Mouse (Mus musculus) MEL (cell line): Measurements from ENCODE around the gene Gsg1l2. TPM values are rescaled to one million over a fixed set of nuclear protein-coding genes. Genes with fewer than 3 reads are reported as not detected.

Source experiments
- DNase-seq: peaks from one replicate; pipeline ENCODE4 v3.0.0; 2011; ENCODE audit warnings: low read depth, low spot score
- H3K27ac ChIP-seq: 2 replicates; pipeline ENCODE4 v1.5.1; 2012; ENCODE audit warnings: low read depth, mild to moderate bottlenecking, control low read depth, low read length, moderate library complexity; ENCODE audit not compliant: control insufficient read depth
- H3K27me3 ChIP-seq, 2 experiments: fragments of 150-350 bp in 1 of 2; sonication (generic) in 1 of 2; 2 replicates each; pipeline ENCODE4 v1.6.1; 2012; ENCODE audit warnings: low read length in 2 of 2, mild to moderate bottlenecking in 2 of 2, improper control_type of control experiment in 1 of 2, moderate library complexity in 1 of 2; ENCODE audit not compliant: insufficient read depth in 2 of 2, control insufficient read depth in 1 of 2
- H3K36me3 ChIP-seq, 2 experiments: 2 replicates each; pipeline ENCODE4 v1.6.1; 2012 to 2014; ENCODE audit warnings: low read length in 2 of 2, improper control_type of control experiment in 1 of 2, inconsistent platforms in 1 of 2, mild to moderate bottlenecking in 1 of 2; ENCODE audit not compliant: insufficient read depth in 2 of 2, control insufficient read depth in 1 of 2
- H3K4me1 ChIP-seq, 2 experiments: fragments of 150-350 bp in 1 of 2; sonication (generic) in 1 of 2; 2 replicates each; pipeline ENCODE4 v1.6.1; 2012; ENCODE audit warnings: low read length in 2 of 2, improper control_type of control experiment in 1 of 2, mild to moderate bottlenecking in 1 of 2; ENCODE audit not compliant: insufficient read depth in 2 of 2, control insufficient read depth in 1 of 2
- H3K4me3 ChIP-seq, 2 experiments: fragments of 150-350 bp in 1 of 2; sonication (generic) in 1 of 2; 2 replicates each; pipeline ENCODE4 v1.5.1; 2012; ENCODE audit warnings: low read depth in 2 of 2, low read length in 2 of 2, mild to moderate bottlenecking in 2 of 2, moderate library complexity in 2 of 2, control low read depth in 1 of 2, improper control_type of control experiment in 1 of 2; ENCODE audit not compliant: control insufficient read depth in 1 of 2, insufficient read depth in 1 of 2
- H3K79me2 ChIP-seq: 2 replicates; pipeline ENCODE4 v1.6.1; 2012; ENCODE audit warnings: mild to moderate bottlenecking, low read length, moderate library complexity; ENCODE audit not compliant: control insufficient read depth, poor library complexity, insufficient read depth
- H3K9ac ChIP-seq: 2 replicates; pipeline ENCODE4 v1.6.1; 2012; ENCODE audit warnings: low read depth, mild to moderate bottlenecking, control low read depth, low read length, moderate library complexity; ENCODE audit not compliant: control insufficient read depth, poor library complexity, severe bottlenecking
- H3K9me3 ChIP-seq: fragments of 150-350 bp; sonication (generic); replicated peaks from 2 replicates; pipeline ENCODE4 v1.6.1; 2012; ENCODE audit warnings: mild to moderate bottlenecking, low read length, improper control_type of control experiment, moderate library complexity; ENCODE audit not compliant: insufficient read depth
- BHLHE40 ChIP-seq: IDR thresholded peaks from 2 replicates; pipeline ENCODE4 v1.6.1; 2012; ENCODE audit warnings: low read depth, mild to moderate bottlenecking, inconsistent platforms, low read length, improper control_type of control experiment, borderline replicate concordance
- CHD1 ChIP-seq: IDR thresholded peaks from 2 replicates; pipeline ENCODE4 v1.6.1; 2012; ENCODE audit warnings: low read depth, mild to moderate bottlenecking, inconsistent platforms, low read length, improper control_type of control experiment
- CTCF ChIP-seq, 3 experiments: IDR thresholded peaks in 2 of 3; conservative IDR thresholded peaks in 1 of 3; 2 replicates each; pipeline ENCODE4 v1.5.1; 2011 to 2012; ENCODE audit warnings: low read length in 3 of 3, low read depth in 2 of 3, mild to moderate bottlenecking in 2 of 3, improper control_type of control experiment in 1 of 3, inconsistent platforms in 1 of 3, mixed read lengths in 1 of 3, moderate library complexity in 1 of 3; ENCODE audit not compliant: control insufficient read depth in 1 of 3, insufficient read depth in 1 of 3, poor library complexity in 1 of 3, severe bottlenecking in 1 of 3
- E2F4 ChIP-seq: IDR thresholded peaks from 2 replicates; pipeline ENCODE4 v1.6.1; 2011; ENCODE audit warnings: low read depth, low read length, improper control_type of control experiment, borderline replicate concordance
- ETS1 ChIP-seq: IDR thresholded peaks from 2 replicates; pipeline ENCODE4 v1.6.1; 2012; ENCODE audit warnings: low read depth, mild to moderate bottlenecking, inconsistent platforms, low read length, improper control_type of control experiment, moderate library complexity
- GABPA ChIP-seq: IDR thresholded peaks from 2 replicates; pipeline ENCODE4 v1.6.1; 2012; ENCODE audit warnings: low read depth, mild to moderate bottlenecking, inconsistent platforms, low read length, improper control_type of control experiment, moderate library complexity
- GATA1 ChIP-seq: IDR thresholded peaks from 2 replicates; pipeline ENCODE4 v1.6.1; 2011; ENCODE audit warnings: low read depth, low read length, improper control_type of control experiment
- KAT2A ChIP-seq: conservative IDR thresholded peaks from 2 replicates; pipeline ENCODE4 v1.6.1; 2012; ENCODE audit warnings: low read depth, low read length, improper control_type of control experiment, inconsistent platforms
- MAX ChIP-seq: IDR thresholded peaks from 2 replicates; pipeline ENCODE4 v1.6.1; 2011; ENCODE audit warnings: low read length, improper control_type of control experiment
- MEF2A ChIP-seq: IDR thresholded peaks from 2 replicates; pipeline ENCODE4 v1.6.1; 2014; ENCODE audit warnings: low read depth, mild to moderate bottlenecking, inconsistent platforms, low read length, improper control_type of control experiment; ENCODE audit not compliant: poor library complexity, insufficient replicate concordance, severe bottlenecking; ENCODE audit errors: extremely low read depth
- MYC ChIP-seq: IDR thresholded peaks from 2 replicates; pipeline ENCODE4 v1.6.1; 2011; ENCODE audit warnings: low read depth, mild to moderate bottlenecking, low read length, improper control_type of control experiment, moderate library complexity
- NELFE ChIP-seq: IDR thresholded peaks from 2 replicates; pipeline ENCODE4 v1.6.1; 2011; ENCODE audit warnings: low read depth, low read length, improper control_type of control experiment
- POLR2AphosphoS5 ChIP-seq: IDR thresholded peaks from 2 replicates; pipeline ENCODE4 v1.6.1; 2012; ENCODE audit warnings: low read depth, borderline replicate concordance, mild to moderate bottlenecking, inconsistent platforms, low read length, moderate library complexity, mixed read lengths
- RAD21 ChIP-seq: IDR thresholded peaks from 2 replicates; pipeline ENCODE4 v1.6.1; 2011; ENCODE audit warnings: mild to moderate bottlenecking, low read depth, low read length, improper control_type of control experiment
- SMC3 ChIP-seq: IDR thresholded peaks from 2 replicates; pipeline ENCODE4 v1.6.1; 2011; ENCODE audit warnings: low read depth, low read length, improper control_type of control experiment
- TCF12 ChIP-seq: IDR thresholded peaks from 2 replicates; pipeline ENCODE4 v1.6.1; 2014; ENCODE audit warnings: low read depth, mild to moderate bottlenecking, inconsistent platforms, low read length, improper control_type of control experiment, moderate library complexity
- USF1 ChIP-seq: IDR thresholded peaks from 2 replicates; pipeline ENCODE4 v1.6.1; 2014; ENCODE audit warnings: low read depth, mild to moderate bottlenecking, inconsistent platforms, low read length, improper control_type of control experiment, moderate library complexity
- USF2 ChIP-seq, 2 experiments: IDR thresholded peaks; 2 replicates each; pipeline ENCODE4 v1.6.1; 2011 to 2012; ENCODE audit warnings: improper control_type of control experiment in 2 of 2, low read length in 2 of 2, borderline replicate concordance in 1 of 2, inconsistent platforms in 1 of 2, low read depth in 1 of 2, mild to moderate bottlenecking in 1 of 2; ENCODE audit not compliant: insufficient read depth in 1 of 2
- ZC3H11A ChIP-seq: IDR thresholded peaks from 2 replicates; pipeline ENCODE4 v1.6.1; 2012; ENCODE audit warnings: low read depth, mild to moderate bottlenecking, inconsistent platforms, low read length, improper control_type of control experiment
- ZMIZ1 ChIP-seq: IDR thresholded peaks from 2 replicates; pipeline ENCODE4 v1.6.1; 2012; ENCODE audit warnings: low read depth, mild to moderate bottlenecking, inconsistent platforms, low read length, improper control_type of control experiment, moderate library complexity
- ZNF384 ChIP-seq: IDR thresholded peaks from 2 replicates; pipeline ENCODE4 v1.6.1; 2012; ENCODE audit warnings: low read depth, mild to moderate bottlenecking, inconsistent platforms, low read length, improper control_type of control experiment
- polyA plus RNA-seq, 2 experiments: library from polyadenylated mRNA; stranded (reverse) in 1 of 2; unstranded in 1 of 2; fragments of >175 nt in 1 of 2; fragments of >200 nt in 1 of 2; gene quantifications; 2 replicates each; pipeline versions ENCODE4 v1.2.1 to v1.2.4; 2012; ENCODE audit warnings: low replicate concordance in 2 of 2, low read depth in 1 of 2; ENCODE audit not compliant: insufficient read length in 2 of 2, insufficient read depth in 1 of 2, missing spikeins in 1 of 2
- total RNA-seq: library from RNA; depleted of rRNA; stranded (reverse); fragments of 300-350 nt; gene quantifications from 2 replicates; pipeline ENCODE4 v1.2.3, GENCODE M21; 2012

Gene Gsg1l2
- total and polyA plus RNA-seq, 3 experiments: not detected

GRCm38 (mm10) chr11:67801169-67801568 is 26.8 kb downstream of the Gsg1l2 start:
- Histone ChIP-seq H3K36me3 (no peaks in the 10 kb centered on the region), H3K4me3 (no peak overlapping the region), H3K9me3 (no peaks in the 10 kb centered on the region), H3K79me2 (no peaks in the 10 kb centered on the region), H3K27ac (no peak overlapping the region), H3K27me3 (no peaks in the 10 kb centered on the region), H3K9ac (no peak overlapping the region), H3K4me1 (no peaks in the 10 kb centered on the region)
- TF ChIP-seq MYC (no peak), KAT2A (no peak), MEF2A (no peak), NELFE (no peak), ZC3H11A (no peak), GATA1 (no peak), RAD21 (no peak), ZNF384 (no peak), CHD1 (no peak)
- DNase-seq: no peak

- Histone ChIP-seq H3K4me3 (no peak overlapping the region), H3K4me1 (no peaks in the 10 kb centered on the region), H3K9ac (no peak overlapping the region), H3K36me3 (no peaks in the 10 kb centered on the region), H3K27ac (no peak overlapping the region), H3K79me2 (no peaks in the 10 kb centered on the region), H3K9me3 (no peaks in the 10 kb centered on the region), H3K27me3 (no peaks in the 10 kb centered on the region)
- peak; percentile 17 for DNase-seq
- TF ChIP-seq MAX (no peak), USF2 (IDR thresholded peaks at IDR 0.05; ENCODE audit: borderline replicate concordance in 1 of 2, insufficient read depth in 1 of 2, low read depth in 1 of 2, low read length in 2 of 2) (no peak), POLR2AphosphoS5 (no peak), SMC3 (0 out of 2 replicates have a peak, but pooled peaks have one; percentile 18), MEF2A (no peak), GABPA (no peak), TCF12 (no peak), CHD1 (no peak), ZC3H11A (no peak), ZNF384 (no peak), BHLHE40 (no peak), ZMIZ1 (no peak), ETS1 (no peak), E2F4 (no peak), CTCF (IDR thresholded peaks at IDR 0.05 in 2 of 3, conservative IDR thresholded peaks at IDR 0.05 in 1 of 3; ENCODE audit: control insufficient read depth in 1 of 3, insufficient read depth in 1 of 3, low read depth in 2 of 3, low read length in 3 of 3, poor library complexity in 1 of 3, severe bottlenecking in 1 of 3) (peak in 2 of 3 experiments; percentile 35 to 50; a peak in 4 of 6 replicates), MYC (no peak), USF1 (no peak)
These were observed 31.1 kb downstream of the Gsg1l2 start for GRCm38 (mm10) chr11:67805538-67805937.
